Mouse (Mus musculus): ENCODE measurements around the gene B830017H08Rik. TPM values are rescaled to one million over a fixed set of nuclear protein-coding genes. Genes with fewer than 3 reads are reported as not detected.

B830017H08Rik gene
- total RNA-seq, 1 experiment from 2014 or later = not detected

GRCm38 (mm10) chr16:17807192-17808009 lies 25.5 kb upstream of the B830017H08Rik start:
- peak; percentile 60 for ATAC-seq (replicated peaks; ENCODE audit: insufficient number of reproducible peaks, low FRiP score, low TSS enrichment, poor library complexity, severe bottlenecking)

- no peak for ATAC-seq (replicated peaks; ENCODE audit: insufficient number of reproducible peaks, low FRiP score, low TSS enrichment, poor library complexity, severe bottlenecking)
Observed at GRCm38 (mm10) chr16:17809125-17809524, 23.8 kb upstream of the B830017H08Rik start.

GRCm38 (mm10) chr16:17809711-17810110 lies 23.2 kb upstream of the B830017H08Rik start:
- no peak for ATAC-seq (replicated peaks; ENCODE audit: insufficient number of reproducible peaks, low FRiP score, low TSS enrichment, poor library complexity, severe bottlenecking)

- ATAC-seq (replicated peaks; ENCODE audit: insufficient number of reproducible peaks, low FRiP score, low TSS enrichment, poor library complexity, severe bottlenecking) = no peak
Observed at GRCm38 (mm10) chr16:17812120-17812519, 20.8 kb upstream of the B830017H08Rik start.

- ATAC-seq (replicated peaks; ENCODE audit: insufficient number of reproducible peaks, low FRiP score, low TSS enrichment, poor library complexity, severe bottlenecking) = no peak
Observed at GRCm38 (mm10) chr16:17813173-17813572, 19.7 kb upstream of the B830017H08Rik start.

- peak; percentile 76 for ATAC-seq (replicated peaks; ENCODE audit: insufficient number of reproducible peaks, low FRiP score, low TSS enrichment, poor library complexity, severe bottlenecking)
Observed at GRCm38 (mm10) chr16:17815411-17816402, 17.2 kb upstream of the B830017H08Rik start.

- no peak for ATAC-seq (replicated peaks; ENCODE audit: insufficient number of reproducible peaks, low FRiP score, low TSS enrichment, poor library complexity, severe bottlenecking)
Observed at GRCm38 (mm10) chr16:17816528-17816927, 16.4 kb upstream of the B830017H08Rik start.

GRCm38 (mm10) chr16:17826500-17826899 lies 6.4 kb upstream of the B830017H08Rik start:
- ATAC-seq (replicated peaks; ENCODE audit: insufficient number of reproducible peaks, low FRiP score, low TSS enrichment, poor library complexity, severe bottlenecking) = no peak

- no peak for ATAC-seq (replicated peaks; ENCODE audit: insufficient number of reproducible peaks, low FRiP score, low TSS enrichment, poor library complexity, severe bottlenecking)
Observed at GRCm38 (mm10) chr16:17828229-17828628, 4.7 kb upstream of the B830017H08Rik start.

GRCm38 (mm10) chr16:17828867-17829266 lies 4.1 kb upstream of the B830017H08Rik start:
- no peak for ATAC-seq (replicated peaks; ENCODE audit: insufficient number of reproducible peaks, low FRiP score, low TSS enrichment, poor library complexity, severe bottlenecking)

GRCm38 (mm10) chr16:17830385-17831178 lies 2.3 kb upstream of the B830017H08Rik start:
- no peak for ATAC-seq (replicated peaks; ENCODE audit: insufficient number of reproducible peaks, low FRiP score, low TSS enrichment, poor library complexity, severe bottlenecking)

- ATAC-seq (replicated peaks; ENCODE audit: insufficient number of reproducible peaks, low FRiP score, low TSS enrichment, poor library complexity, severe bottlenecking) = no peak
Observed at GRCm38 (mm10) chr16:17831781-17832180, 1.1 kb upstream of the B830017H08Rik start.

- no peak for ATAC-seq (replicated peaks; ENCODE audit: insufficient number of reproducible peaks, low FRiP score, low TSS enrichment, poor library complexity, severe bottlenecking)
Observed at GRCm38 (mm10) chr16:17833321-17833680, 380 bp downstream of the B830017H08Rik start.

GRCm38 (mm10) chr16:17833681-17834399 lies 919 bp downstream of the B830017H08Rik start:
- no peak for ATAC-seq (replicated peaks; ENCODE audit: insufficient number of reproducible peaks, low FRiP score, low TSS enrichment, poor library complexity, severe bottlenecking)

- ATAC-seq (replicated peaks; ENCODE audit: insufficient number of reproducible peaks, low FRiP score, low TSS enrichment, poor library complexity, severe bottlenecking) = no peak
Observed at GRCm38 (mm10) chr16:17834543-17834942, 1.6 kb downstream of the B830017H08Rik start.

- no peak for ATAC-seq (replicated peaks; ENCODE audit: insufficient number of reproducible peaks, low FRiP score, low TSS enrichment, poor library complexity, severe bottlenecking)
Observed at GRCm38 (mm10) chr16:17835481-17835880, 2.6 kb downstream of the B830017H08Rik start.

GRCm38 (mm10) chr16:17838051-17838450 lies 5.1 kb downstream of the B830017H08Rik start, which contains the start of gene Car15:
Gene Car15 (minus strand): TSS chr16:17838364.
- ATAC-seq (replicated peaks; ENCODE audit: insufficient number of reproducible peaks, low FRiP score, low TSS enrichment, poor library complexity, severe bottlenecking) = no peak

- ATAC-seq (replicated peaks; ENCODE audit: insufficient number of reproducible peaks, low FRiP score, low TSS enrichment, poor library complexity, severe bottlenecking) = no peak
Observed at GRCm38 (mm10) chr16:17839976-17840375, 7.1 kb downstream of the B830017H08Rik start.
